Mouse (Mus musculus): ENCODE results near the gene Tet1. TPM values are rescaled to one million over a fixed set of nuclear protein-coding genes. Genes with fewer than 3 reads are reported as not detected.
A peak's percentile ranks its signal among the peaks of the same experiment; 100 is the strongest.

The Tet1 gene
- total RNA-seq, 2 experiments from 2014 or later, result 52.4 to 53.9 TPM

DNA sequence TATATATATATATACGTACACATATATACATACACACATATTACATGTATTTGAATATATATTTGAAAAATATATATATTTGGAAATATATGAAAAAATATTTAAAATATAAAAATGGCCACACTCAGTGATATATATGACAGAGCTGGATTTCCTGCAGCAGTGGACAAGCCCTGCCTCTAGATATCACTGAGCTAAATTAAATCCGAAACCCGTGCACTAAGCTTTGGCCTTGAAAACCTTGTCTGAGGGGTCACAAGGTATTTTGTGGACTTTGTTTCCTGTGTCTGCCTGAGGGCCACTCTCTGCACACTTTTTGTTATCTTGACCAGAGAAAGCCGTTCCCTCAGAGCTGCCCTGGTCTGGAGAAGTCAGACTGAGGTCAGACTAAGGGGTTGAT, 54.2 kb downstream of the Tet1 start:
- no peak for DNase-seq
- intact Hi-C loops (cut with DNase I), result no loop called here

GRCm38 (mm10) chr10:62851578-62851977, 57.2 kb downstream of the Tet1 start:
- intact Hi-C loops (cut with DNase I), result no loop called here
- DNase-seq, result no peak

- intact Hi-C loops (cut with DNase I), result no loop called here
- no peak for DNase-seq
Observed at GRCm38 (mm10) chr10:62851025-62851424, 57.8 kb downstream of the Tet1 start.

DNA sequence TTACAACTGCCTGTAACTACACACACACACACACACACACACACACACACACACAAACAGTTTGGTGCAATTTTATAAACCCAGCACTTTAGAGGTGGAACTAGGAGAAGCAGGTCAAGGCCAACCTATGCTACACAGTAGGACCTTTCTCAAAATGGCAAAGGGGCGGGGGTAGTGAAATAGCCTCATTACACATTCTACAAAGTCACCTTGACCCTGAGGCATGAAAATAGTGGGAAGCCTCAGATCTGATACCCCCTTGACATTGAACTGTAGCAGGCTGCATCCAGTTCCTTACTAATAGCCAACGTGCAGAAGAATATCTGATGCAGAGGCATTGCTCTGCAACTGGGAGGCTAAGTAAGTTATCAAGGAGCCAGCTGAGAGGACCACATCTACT, 60.0 kb downstream of the Tet1 start:
- no peak for DNase-seq
- intact Hi-C loops (cut with DNase I), result no loop called here

DNA sequence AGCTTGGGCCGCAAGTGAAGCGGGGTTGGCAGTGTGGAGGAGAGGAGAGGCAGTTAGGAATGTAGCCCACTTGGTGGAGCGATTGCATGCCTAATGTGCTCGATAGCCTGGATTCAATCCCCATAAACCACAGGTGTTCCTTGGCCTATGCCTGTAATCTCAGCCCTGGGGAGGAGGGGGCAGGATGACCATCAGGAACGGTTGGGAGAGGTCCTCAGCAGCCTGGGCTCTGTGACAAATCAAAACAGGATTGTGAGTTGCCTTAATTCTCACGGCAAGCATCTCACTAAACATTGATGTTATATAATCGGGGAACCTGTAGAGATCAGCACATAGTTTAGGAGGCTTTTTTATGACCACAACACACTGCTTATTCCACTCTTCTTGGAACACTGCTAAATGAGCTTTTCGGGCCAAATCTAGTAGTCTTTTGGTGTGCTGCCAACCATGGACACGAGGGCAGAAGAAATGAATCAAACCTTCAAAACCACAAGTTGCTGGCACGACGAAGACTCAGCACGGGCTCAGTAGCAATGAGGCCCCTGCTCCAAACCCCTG, 61.6 kb downstream of the Tet1 start:
- peak; percentile 46 for DNase-seq
- intact Hi-C loops (cut with DNase I), result no loop called here

- intact Hi-C loops (cut with DNase I), result no loop called here
- DNase-seq, result no peak
Observed at GRCm38 (mm10) chr10:62843787-62844491, 64.9 kb downstream of the Tet1 start.

DNA sequence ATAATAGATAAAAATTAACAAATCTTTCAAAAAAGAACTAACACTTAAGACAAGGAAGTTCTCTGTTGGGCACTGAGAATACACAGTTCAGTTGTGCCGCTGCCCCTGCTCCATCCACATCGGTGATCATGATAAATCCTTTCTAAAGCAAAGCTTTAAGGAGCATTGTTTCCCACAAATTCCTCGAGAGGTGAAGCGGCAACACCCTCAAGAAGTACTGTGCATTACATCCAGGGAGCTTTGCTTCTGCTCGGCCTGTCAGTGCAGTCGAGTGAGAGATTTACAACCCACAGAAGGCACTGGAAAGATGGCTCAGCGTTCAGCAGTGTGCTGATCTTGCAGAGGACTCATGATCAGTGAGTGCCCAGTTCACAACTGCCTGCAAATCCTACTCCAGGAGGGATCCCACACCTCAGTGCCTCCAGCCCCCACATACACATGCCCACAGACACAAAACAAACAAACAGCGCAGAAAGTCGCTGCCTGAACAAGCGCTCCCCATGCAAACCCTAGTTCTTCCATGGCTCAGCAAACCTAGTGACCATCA, 66.8 kb downstream of the Tet1 start:
- intact Hi-C loops (cut with DNase I), result no loop called here

GRCm38 (mm10) chr10:62840687-62841086, 68.1 kb downstream of the Tet1 start:
- no peak for DNase-seq
- intact Hi-C loops (cut with DNase I), result no loop called here

More for the DNA sequence above, 66.8 kb downstream of the Tet1 start:
- DNase-seq, result no peak

DNA sequence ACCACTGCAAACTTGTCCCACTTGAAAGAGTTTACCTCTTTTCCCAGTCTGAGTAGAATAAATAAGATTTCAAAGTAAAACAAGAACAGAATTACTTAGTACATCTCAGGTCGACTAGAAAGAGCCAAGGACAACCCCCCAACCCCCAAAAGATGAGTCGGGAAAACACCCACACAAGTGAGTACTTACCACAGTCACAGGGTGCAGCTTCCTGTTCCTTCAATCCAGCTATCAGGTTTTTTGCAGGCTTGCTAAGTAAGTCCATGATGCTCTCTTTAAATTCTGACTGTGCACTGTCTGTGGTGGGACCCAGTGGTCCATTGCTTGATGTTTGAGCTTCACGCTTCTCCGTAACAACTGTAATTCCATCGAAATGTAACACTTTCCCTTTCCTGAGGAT, 70.8 kb downstream of the Tet1 start:
- intact Hi-C loops (cut with DNase I), result no loop called here
- DNase-seq, result no peak

DNA sequence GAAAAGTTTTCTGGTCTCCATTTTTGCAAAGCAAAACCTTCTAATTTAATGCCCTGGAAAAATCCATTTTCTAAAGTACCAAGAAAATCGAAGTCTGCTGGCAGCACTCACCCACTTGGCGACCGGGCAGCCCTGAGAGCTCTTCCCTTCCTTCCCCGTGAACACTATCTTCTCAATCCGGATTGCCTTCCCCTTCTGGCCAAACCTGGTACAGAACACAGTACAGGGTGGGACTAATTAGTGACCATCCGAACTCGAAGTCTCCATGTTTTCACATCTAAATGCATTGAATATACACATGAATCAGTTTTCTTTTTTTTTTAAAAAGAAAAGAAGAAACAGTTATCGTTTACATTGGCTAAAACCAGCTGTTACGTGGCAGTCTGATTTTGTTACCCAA, 76.0 kb downstream of the Tet1 start:
- intact Hi-C loops (cut with DNase I), result no loop called here
- no peak for DNase-seq

- no peak for DNase-seq
- intact Hi-C loops (cut with DNase I), result no loop called here
Observed at GRCm38 (mm10) chr10:62831546-62831945, 77.2 kb downstream of the Tet1 start.

- DNase-seq, result no peak
- intact Hi-C loops (cut with DNase I), result no loop called here
Observed at GRCm38 (mm10) chr10:62824474-62824873, 84.3 kb downstream of the Tet1 start.

DNA sequence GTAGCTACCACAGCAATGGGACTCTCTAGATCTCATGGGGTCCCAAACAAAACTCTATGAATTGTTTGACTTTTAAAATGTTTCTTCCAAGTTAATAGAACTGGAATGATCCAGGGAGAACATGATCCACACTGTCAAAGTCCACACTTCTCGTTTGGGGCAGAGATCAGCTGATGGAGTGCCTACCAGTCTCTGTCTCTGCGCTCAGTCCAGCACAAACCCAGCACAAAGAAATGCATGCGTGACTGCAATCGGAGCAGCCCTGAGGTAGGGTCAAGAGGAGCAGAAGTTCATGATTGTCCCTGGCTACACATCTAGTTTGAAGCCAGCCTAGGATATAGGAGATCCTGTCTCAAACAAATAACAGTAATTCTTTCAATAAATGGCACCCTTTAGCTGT, 85.4 kb downstream of the Tet1 start:
- no peak for DNase-seq
- intact Hi-C loops (cut with DNase I), result no loop called here

DNA sequence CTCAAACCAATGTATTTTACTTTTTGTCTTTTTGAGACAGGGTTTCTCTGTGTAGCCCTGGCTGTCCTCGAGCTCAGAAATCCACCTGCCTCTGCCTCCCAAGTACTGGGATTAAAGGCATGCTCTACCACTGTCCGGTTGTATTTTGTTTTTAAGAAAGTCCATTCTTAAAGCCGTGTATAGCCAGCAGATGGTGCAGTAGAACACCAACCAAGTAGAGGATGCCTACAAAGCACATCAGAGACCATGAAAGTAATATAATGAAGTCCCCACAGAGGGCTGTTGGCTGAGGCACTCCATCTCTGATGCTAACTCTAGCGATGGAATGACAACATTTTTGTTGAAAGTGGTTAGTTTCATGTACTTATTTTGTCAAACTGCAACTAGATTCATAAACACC, 98.8 kb downstream of the Tet1 start:
- intact Hi-C loops (cut with DNase I), result no loop called here

DNA sequence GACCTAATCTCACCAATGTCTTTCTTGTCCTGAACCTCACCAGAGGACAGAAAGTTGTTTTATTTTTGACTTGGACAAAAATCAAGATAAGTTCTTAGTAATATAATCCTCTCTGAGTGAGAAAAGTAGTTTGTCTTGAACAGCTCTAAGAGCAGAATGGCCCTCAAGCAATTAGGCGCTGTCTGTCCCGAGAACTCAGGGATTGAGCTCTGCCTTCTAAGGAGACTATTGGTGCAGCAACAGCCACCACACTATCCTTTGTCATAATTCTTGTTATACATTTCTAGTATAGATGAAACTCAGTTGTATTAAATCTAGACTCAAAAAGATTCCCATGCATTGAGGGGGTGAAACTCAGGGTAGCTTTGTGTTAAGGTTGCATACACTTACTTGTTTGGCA, 100.0 kb downstream of the Tet1 start:
- intact Hi-C loops (cut with DNase I), result loop anchor here (10.0 kb wide), 1 partner anchor 106 kb away; no protein-coding TSS in a partner anchor
- DNase-seq, result no peak

More for the DNA sequence above, 98.8 kb downstream of the Tet1 start:
- DNase-seq, result no peak

GRCm38 (mm10) chr10:62808316-62808715, 100.5 kb downstream of the Tet1 start:
- intact Hi-C loops (cut with DNase I), result loop anchor here (10.0 kb wide), 1 partner anchor 106 kb away; no protein-coding TSS in a partner anchor
- no peak for DNase-seq

DNA sequence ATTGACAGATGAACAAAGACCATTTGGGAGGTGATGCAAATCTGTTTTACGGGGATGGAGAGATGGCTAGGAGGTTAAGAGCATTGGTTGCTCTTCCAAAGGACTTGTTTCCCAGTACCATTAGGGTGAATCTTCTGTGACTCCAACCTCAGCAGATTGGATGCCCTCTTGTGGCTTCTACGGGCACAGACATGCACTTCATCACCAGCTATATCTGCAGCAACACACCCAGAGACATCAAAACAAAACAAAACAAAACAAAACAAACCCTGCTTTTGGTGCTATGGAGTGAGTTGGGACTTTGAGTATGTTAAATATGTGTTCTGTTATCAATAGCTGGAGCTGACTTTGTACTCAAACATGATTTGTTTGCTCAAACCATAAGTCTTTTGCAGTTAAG, 104.7 kb downstream of the Tet1 start:
- no peak for DNase-seq
- intact Hi-C loops (cut with DNase I), result loop anchor here (10.0 kb wide), 1 partner anchor 111 kb away; no protein-coding TSS in a partner anchor

DNA sequence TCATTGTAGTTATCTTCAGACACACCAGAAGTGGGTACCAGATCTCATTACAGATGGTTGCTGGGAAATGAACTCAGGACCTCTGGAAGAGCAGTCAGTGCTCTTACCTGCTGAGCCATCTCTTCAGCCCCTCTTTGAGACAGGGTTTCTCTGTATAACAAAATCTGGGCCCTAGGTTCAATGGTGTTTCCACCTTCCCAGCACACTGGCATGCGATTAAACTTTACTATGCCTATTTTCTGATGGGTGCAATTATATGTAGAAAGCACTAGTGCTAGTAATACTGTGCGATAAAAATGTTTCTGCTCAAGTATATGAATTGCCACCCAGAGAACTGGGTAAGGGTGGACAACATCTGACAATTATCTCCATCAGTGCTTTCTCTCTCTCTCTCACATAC, 105.5 kb downstream of the Tet1 start:
- DNase-seq, result no peak
- intact Hi-C loops (cut with DNase I), result loop anchor here (10.0 kb wide), 1 partner anchor 112 kb away; no protein-coding TSS in a partner anchor

- intact Hi-C loops (cut with DNase I), result no loop called here
- no peak for DNase-seq
Observed at GRCm38 (mm10) chr10:62794221-62794620, 114.6 kb downstream of the Tet1 start.

- intact Hi-C loops (cut with DNase I), result no loop called here
- no peak for DNase-seq
Observed at GRCm38 (mm10) chr10:62793091-62793453, 115.7 kb downstream of the Tet1 start.

DNA sequence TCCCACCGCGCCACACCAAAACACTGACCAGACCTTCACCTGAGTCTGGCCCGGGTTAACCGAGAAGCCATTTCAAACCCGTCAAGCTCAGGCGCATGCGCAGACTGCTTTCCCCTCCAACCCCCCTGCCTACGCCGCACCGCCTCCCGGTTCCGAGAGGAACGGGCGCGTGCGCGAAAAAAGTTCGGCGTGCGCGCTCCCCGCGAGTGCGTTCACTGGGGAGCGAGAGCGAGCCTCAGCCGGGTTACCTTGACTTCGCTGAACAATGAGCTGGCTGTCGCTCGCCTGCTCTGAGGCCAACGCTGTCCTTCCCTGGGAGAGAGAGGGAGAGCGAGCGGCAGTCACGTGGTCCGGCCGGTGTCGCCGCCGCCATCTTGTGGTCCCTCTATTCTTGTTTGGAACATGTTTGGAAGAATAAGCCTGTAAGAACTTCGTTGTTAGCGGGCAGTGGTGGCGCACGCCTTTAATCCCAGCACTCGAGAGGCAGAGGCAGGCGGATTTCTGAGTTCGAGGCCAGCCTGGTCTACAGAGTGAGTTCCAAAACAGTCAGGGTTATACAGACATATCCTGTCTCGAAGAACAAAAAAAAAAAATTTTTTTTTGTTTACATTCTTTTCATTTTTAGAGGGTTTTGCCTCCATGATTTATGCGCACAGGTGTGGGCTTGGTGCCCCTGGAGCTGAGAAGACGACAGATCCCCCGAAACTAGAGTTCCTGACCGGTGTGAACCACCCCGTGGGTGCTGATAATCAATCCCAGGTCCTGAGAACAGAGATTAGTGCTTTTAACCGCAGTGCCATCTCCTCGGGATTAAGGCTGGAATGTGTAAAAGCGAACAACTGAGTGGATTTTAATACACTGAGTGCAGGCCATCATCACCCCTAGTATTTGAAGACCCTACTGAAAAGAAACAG, 116.4 kb downstream of the Tet1 start, which contains the start of gene Ccar1:
TSS of gene Ccar1 (minus strand) at position 110 of the 914 bp plus-strand sequence.
- peak; percentile 99 for DNase-seq
- intact Hi-C loops (cut with DNase I), result no loop called here
